Mouse (Mus musculus): ENCODE measurements at regions not wholly inside any gene's neighbourhood (a gene's known extent, or its start where the extent isn't known, plus 50 kb on each side); places are given as distances from the start of the nearest gene placed in this dataset.
A peak's percentile ranks its signal among the peaks of the same experiment; 100 is the strongest.

- DNase-seq = no peak
Observed at GRCm38 (mm10) chr3:56590071-56590470, 406.6 kb upstream of the Nbea start.

- DNase-seq = no peak
Observed at GRCm38 (mm10) chr3:56575422-56575821, 391.9 kb upstream of the Nbea start.

GRCm38 (mm10) chr3:56536178-56536577 is 352.7 kb upstream of the Nbea start:
- DNase-seq = no peak

- DNase-seq = no peak
Observed at GRCm38 (mm10) chr3:56504445-56504844, 320.9 kb upstream of the Nbea start.

- no peak for DNase-seq
Observed at GRCm38 (mm10) chr3:56499301-56499700, 315.8 kb upstream of the Nbea start.

- no peak for DNase-seq
Observed at GRCm38 (mm10) chr3:56493937-56494336, 310.4 kb upstream of the Nbea start.

- no peak for DNase-seq
Observed at GRCm38 (mm10) chr3:56489154-56489553, 305.7 kb upstream of the Nbea start.

- no peak for DNase-seq
Observed at GRCm38 (mm10) chr3:56485550-56486400, 302.3 kb upstream of the Nbea start.

GRCm38 (mm10) chr3:56484096-56484495 is 300.6 kb upstream of the Nbea start:
- DNase-seq = no peak

GRCm38 (mm10) chr3:56483370-56483769 is 299.9 kb upstream of the Nbea start:
- no peak for DNase-seq

GRCm38 (mm10) chr3:56479529-56479928 is 296.0 kb upstream of the Nbea start:
- DNase-seq = no peak

GRCm38 (mm10) chr3:56478544-56479140 is 295.1 kb upstream of the Nbea start:
- no peak for DNase-seq

GRCm38 (mm10) chr3:56475529-56476527 is 292.3 kb upstream of the Nbea start:
- DNase-seq = peak; percentile 71

GRCm38 (mm10) chr3:56472651-56473050 is 289.1 kb upstream of the Nbea start:
- DNase-seq = no peak

GRCm38 (mm10) chr3:56471823-56472222 is 288.3 kb upstream of the Nbea start:
- DNase-seq = no peak

- DNase-seq = no peak
Observed at GRCm38 (mm10) chr3:56471185-56471584, 287.7 kb upstream of the Nbea start.

GRCm38 (mm10) chr3:56457625-56458024 is 274.1 kb upstream of the Nbea start:
- DNase-seq = no peak

- no peak for DNase-seq
Observed at GRCm38 (mm10) chr3:56456317-56456716, 272.8 kb upstream of the Nbea start.

GRCm38 (mm10) chr3:56438900-56439299 is 255.4 kb upstream of the Nbea start:
- DNase-seq = no peak

GRCm38 (mm10) chr3:56438020-56438747 is 254.7 kb upstream of the Nbea start:
- no peak for DNase-seq

- DNase-seq = peak; percentile 17
Observed at GRCm38 (mm10) chr3:56437058-56437457, 253.6 kb upstream of the Nbea start.

GRCm38 (mm10) chr3:56433495-56433894 is 250.0 kb upstream of the Nbea start:
- no peak for DNase-seq
